Mouse (Mus musculus) T-cell, adult 2 months (primary cell): ENCODE measurements around the gene Cys1.
A peak's percentile ranks its signal among the peaks of the same experiment; 100 is the strongest.
"Not testable (repeated sequence)": the region's sequence is repeated elsewhere in the genome, so short reads cannot be mapped to it uniquely, and the experiment has no call there.

Experiments used
- DNase-seq: peaks from one replicate; pipeline ENCODE4 v3.0.0; 2022; ENCODE audit warnings: low spot score

Gene Cys1

DNA sequence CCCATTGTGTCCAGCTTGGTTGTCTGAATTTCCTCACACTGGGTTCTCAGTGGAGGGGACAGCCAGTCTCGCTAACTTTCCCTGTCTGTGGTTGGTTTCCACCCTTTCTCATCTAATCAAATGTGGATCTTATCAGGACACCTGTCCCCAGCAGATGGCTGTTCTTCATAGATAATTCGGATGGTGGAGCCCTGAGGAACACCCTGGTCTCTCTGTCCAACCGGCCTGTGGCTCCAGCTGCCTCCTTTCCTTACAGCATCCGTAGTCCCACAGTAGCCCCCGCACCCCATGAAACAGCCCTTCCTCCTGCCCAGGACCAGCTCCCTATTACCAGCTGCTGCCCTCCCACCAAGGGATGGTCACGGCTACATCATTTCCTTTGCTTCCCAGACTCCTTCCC, 35.7 kb downstream of the Cys1 start:
- DNase-seq, result no peak

DNA sequence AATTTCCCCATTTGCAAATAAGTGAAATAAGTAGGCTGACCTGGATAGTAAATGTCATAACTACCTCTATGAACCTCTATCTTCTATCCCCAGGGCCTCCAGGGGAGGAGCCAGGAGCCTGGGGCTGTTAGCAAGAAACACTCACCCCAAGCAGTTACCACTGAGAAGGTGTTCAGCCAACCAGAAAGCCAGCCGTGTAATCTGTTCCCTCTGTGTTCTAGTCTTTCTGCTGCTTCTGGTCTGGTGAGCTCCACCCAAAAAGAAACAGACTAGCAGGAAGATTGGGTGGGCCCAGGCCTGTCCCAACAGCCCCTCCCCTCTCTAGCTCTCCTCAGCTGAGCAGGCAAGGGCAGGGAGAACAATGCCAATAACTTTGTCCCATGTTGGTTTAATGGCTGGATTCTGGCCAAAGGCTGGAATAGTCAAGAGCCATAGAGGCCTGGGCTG, 37.5 kb downstream of the Cys1 start:
- DNase-seq, result no peak

DNA sequence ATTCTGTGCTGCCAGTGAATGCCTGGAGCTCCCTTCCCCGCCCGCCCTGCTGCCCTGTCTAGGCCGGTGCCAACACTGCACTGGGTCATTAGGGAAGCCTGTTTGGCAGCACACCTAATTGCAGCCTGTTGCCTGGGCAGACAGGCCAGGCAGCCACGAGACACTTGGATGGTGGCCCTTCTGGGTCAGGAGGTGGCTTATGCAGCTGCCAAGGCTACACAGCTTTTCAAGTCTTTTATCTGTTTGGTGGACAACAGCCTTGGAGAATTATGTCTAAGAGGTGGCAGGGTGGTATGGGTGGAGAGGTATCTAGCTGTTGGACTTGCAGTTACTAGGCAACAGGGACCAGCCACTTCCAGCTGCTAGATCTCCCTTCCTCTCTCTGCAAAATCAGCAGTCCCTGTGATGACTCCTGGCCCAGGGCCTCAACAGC, 39.2 kb downstream of the Cys1 start:
- no peak for DNase-seq

DNA sequence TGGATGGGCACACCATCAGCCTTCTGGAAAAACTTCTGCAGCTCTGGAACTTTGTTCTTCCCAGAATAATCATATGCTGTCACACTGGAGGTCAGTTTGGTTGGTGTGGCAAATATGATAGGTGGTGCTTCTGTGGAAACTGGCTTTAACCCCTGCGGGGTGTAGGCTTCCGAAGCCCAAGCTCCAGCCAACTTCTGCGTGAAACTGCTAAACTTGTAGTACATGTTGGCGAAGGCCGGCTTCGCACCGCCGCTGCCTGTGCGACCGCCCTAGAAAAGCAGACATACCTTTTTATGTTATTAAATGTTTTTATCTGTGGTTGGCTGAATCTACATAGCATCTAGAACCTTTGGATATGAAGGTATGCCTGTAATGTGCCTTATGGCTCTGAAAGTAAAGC, 42.8 kb downstream of the Cys1 start:
- DNase-seq, result not testable (repeated sequence)

DNA sequence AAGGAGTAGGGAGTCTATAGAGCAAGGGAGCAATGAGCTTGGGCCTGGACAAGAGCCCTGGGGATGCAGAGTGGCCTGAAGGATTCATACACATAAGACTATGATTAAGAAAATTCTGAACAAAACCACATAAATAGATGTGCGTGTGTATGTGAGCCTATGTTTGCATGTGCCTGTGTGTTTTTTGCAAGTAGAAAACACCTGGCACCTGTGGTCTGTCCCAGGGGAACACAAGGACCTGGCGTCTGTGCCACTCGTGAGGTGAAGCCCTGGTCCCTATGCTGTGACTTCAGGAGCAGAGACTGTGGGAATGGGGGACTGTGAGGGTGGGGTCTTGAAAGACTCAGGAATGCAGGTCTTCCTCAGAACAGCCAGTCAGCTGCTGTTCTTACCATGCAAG, 47.0 kb downstream of the Cys1 start:
- DNase-seq, result no peak

DNA sequence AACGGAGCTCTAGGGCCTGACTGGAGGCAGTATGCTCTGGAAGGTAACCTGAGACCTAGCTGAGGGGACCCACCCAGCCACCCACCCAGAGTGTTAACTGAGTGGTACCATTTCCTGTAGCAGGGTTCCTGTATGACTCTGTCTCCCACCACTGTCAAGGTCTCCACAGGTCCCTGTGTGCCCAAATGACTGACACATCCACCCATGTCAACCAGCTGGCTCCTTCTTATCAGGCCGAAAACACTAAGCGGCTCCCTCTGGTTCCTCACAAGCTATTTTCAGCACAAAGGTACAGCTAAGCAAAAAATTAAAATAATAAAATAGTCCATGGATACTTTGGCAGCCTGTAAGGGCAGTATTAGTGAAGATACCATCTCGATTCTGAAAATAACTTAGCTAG, 47.4 kb downstream of the Cys1 start:
- DNase-seq, result no peak

DNA sequence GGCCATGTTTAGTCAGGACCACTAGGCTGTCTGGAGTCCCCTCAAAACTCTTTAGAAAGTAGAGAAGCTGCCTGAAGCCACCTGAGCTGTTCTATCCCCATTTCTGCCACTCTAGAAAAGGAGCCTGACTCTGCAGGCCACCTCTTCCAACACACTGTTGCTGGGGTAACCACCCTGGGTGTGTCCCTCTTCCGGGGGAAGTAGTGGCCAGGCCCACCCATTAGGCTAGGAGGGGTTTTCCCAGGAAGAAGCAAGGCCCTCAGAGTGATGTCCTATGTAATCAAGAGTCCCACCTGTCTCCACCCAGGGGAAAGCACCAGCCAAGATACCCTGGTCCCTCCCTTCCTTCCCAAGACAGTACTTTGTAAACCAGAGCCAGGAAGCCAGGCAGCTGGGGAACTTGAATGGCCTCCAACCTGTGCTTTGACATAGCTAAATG, 47.8 kb downstream of the Cys1 start:
- DNase-seq, result no peak

DNA sequence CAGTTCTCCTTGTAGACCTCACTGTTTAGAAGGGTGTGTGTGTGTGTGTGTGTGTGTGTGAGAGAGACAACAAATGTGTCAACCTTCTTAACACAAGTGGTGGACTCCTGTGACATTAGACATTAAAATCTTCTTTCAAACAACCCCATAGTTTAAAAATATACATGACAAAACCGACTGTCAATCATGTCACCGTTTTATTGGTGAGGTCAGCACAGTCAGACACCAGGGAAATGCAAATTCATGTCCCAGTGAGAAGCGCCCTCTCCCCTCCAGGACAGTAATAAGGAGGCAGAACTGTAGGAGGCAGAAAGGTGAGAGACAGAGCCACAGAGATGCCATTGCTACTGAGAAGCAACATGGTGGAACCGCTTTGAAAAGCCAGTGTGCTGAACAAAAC, 49.2 kb downstream of the Cys1 start:
- DNase-seq, result no peak

DNA sequence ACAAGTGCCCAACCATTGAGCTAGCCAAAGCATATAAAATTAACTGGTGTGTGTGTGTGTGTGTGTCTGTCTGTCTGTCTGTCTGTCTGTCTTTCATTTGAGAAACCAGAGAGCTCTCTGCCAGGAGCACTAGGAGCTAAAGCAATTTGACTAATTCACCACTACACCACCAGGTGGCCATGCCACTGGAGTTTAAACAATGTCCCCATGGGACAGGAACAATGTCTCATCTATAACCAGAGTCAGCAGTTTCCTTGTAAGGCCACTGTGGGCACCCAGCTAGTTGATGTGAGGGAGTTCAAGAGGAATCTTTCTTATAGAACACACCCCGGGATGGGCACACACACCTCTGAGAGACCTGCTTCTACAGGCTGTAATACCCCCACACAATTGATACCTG, 51.4 kb downstream of the Cys1 start:
- peak; percentile 21 for DNase-seq

DNA sequence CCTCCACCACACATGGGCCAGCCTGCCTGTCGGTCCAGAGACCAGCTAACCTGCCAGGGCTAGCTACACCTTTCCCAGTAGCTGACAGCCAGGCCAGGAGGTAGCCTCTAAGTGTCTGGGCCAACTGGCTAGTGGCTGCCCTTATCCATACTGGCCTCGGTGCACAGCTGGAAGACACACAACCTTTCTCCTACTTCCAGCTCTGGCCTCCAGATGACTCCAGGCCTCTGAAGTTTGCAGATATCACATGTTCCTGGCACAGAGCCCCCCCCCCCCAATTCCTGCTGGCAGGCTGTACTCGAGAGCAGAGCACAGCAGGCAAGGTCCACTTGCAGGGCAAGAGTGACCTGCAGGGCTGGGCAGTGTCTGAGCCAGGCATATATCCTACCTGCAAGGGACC, 54.4 kb downstream of the Cys1 start:
- DNase-seq, result no peak

DNA sequence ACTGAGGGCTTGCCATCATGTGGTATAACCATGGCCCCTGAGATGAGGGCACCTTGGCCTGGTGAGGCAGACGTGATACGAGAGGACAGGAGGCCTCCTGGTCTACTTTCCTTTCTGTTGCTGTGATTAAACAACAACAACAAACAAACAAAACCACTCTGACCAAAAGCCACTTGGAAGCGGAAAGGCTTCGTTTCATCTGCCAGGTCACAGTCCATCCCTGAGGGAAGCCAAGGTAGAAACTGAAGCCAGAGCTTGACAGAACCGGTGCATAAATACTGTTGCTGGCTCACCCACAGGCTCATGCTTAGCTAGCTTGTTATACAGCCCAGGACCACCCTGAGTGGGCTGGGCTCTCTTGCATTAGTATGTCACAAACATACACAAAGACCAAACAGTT, 55.2 kb downstream of the Cys1 start:
- no peak for DNase-seq

DNA sequence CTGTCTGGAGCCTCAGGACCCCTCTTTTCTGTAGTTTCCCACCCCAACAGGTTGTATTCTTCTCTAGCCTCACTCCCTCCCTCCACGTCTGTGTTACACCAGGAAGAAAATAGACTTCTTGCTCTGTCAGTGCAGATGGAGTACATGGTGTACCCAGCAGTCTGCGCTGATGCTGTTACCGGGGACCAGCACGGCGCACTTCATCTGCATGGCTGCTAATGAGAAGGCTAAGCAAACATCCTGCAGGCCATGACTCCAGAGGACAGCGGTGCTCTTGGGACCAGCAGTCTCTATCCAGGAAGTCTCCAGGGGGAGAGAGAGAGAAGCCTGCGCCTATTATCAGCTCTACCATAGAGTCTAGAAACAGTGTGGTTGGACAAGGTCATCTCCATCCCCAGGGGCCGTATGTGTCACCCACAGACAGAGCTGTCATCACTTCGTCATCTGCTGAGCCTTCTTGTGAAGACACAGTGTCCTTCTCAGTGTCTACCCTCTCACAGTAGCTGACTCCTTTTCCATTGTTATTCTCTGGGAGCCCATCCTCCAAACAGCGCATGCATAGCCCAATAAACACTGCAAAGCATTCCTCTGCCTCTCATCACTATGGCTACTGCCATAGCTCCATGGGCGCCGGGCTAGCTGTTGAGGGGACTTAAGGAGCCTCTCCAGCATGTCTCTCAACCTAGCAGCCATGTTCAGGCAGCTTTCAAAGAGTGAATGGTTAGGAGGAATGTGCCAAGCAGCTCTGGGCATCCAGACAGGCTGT, 57.9 kb downstream of the Cys1 start:
- no peak for DNase-seq

DNA sequence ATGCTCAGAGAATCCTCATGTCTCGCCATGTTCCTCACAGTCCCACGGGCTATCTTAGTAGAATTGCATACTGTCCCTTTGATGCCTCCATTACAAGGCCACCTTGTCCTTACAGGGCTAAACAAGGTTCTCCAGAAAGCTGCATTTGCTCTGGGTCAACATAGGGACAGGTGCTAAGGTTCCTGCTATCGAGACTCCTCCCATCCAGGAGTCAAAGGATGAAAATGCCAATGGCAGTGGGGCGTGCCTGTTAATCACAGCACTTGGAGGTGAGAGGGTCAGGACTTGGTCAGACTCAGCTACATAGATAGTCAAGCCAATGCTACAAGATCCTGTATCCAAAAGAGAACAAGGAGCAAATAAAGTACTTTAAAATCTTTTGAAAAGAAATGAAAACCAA, 62.2 kb downstream of the Cys1 start:
- DNase-seq, result no peak
